Mouse (Mus musculus) heart, adult 8-10 months (tissue): ENCODE data around the gene Rdh8. TPM values are rescaled to one million over a fixed set of nuclear protein-coding genes. Genes with fewer than 3 reads are reported as not detected.

ENCODE experiments used
- DNase-seq: peaks from one replicate; pipeline ENCODE4 v3.0.0; 2022; ENCODE audit warnings: low spot score
- total RNA-seq, 4 experiments: library from RNA; stranded (reverse); gene quantifications; 2 replicates each; pipeline ENCODE4 v1.2.4; 2022

The Rdh8 gene
- total RNA-seq, 4 experiments from 2014 or later: not detected

GRCm38 (mm10) chr9:20837184-20837947 is 19.1 kb downstream of the Rdh8 start:
- no peak for DNase-seq

- no peak for DNase-seq
These were observed 20.6 kb downstream of the Rdh8 start for GRCm38 (mm10) chr9:20838931-20839330.

- DNase-seq: no peak
These were observed 23.9 kb downstream of the Rdh8 start for GRCm38 (mm10) chr9:20842211-20842610.

- DNase-seq: peak; percentile 23
These were observed 24.4 kb downstream of the Rdh8 start for GRCm38 (mm10) chr9:20842670-20843069.

GRCm38 (mm10) chr9:20850179-20850578 is 31.9 kb downstream of the Rdh8 start:
- no peak for DNase-seq

- DNase-seq: no peak
These were observed 38.8 kb downstream of the Rdh8 start for GRCm38 (mm10) chr9:20857131-20857530.

DNA sequence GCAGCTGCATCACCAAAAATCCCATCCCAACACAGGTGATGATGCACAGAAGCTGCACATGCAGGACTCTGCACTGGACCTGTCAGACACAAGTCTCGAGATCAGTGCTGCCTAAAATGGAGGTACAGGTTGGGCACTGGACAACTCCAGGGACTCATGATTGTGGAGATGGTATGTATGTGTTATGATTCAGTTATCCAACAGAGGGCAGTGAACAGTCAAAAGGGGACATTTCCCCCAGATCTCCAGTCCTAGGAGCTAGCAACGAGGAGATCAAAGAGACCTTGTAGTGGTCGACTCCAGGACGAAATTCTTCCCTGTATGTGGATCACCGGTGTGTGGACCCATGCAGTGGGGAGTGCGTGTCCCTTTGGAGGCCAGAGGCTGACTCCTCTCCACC is 41.6 kb downstream of the Rdh8 start:
- no peak for DNase-seq

DNA sequence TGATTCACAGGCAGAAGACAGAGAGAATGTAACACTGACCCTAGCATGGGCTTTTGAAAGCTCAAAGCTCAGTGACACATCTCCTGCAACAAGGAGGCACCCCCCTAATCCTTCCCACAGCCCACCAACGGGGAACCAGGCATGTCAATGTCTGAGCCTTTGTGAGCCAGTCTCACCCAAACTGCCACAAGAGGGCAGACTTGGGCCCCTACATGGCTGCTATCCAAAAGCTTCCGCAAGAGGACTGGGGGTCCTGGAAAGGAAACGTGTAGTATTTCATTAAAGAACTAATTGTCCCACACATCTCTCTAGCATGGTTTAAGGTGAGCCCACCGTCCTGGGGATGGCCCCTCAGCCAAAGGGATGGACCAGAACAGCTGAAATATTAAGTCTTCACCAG is 43.5 kb downstream of the Rdh8 start:
- DNase-seq: no peak

DNA sequence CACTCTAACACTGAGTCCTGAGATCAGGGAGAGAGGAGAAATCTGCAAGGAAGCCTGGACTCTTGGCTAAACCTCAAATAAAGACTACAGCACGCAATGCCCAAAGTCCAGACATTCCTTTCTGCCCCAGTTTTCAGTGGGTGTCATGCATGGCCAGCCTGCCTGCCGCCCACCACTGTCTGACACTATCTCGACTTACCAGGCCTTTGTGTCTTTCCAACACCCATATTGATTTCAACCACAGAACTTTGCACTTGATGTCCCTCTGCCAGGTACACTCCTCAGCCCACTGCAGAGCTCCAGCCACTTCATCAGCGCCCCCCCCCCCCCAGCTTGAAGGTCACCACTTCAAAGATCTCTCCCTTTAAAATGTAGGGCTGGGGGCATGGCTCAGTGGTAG is 43.9 kb downstream of the Rdh8 start:
- no peak for DNase-seq

DNA sequence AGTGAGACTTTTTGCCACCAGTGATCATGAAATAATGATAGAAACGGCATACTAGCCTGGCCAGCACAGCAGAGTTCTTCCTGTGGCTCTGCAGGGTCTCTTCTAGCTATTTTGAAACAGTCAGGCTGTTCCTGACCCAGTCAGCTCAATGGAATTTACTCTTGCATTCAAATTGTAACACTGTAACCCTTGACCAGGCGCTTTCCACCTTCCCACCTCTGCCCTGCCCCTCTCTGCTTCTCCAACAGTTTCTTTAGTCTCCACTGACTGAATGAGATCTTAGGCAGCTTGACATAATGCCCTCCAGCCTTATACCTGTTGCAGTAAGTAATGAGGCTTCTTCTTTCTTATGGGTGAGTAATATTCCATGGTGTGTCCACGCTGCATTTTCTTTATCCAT is 48.6 kb downstream of the Rdh8 start:
- DNase-seq: no peak

DNA sequence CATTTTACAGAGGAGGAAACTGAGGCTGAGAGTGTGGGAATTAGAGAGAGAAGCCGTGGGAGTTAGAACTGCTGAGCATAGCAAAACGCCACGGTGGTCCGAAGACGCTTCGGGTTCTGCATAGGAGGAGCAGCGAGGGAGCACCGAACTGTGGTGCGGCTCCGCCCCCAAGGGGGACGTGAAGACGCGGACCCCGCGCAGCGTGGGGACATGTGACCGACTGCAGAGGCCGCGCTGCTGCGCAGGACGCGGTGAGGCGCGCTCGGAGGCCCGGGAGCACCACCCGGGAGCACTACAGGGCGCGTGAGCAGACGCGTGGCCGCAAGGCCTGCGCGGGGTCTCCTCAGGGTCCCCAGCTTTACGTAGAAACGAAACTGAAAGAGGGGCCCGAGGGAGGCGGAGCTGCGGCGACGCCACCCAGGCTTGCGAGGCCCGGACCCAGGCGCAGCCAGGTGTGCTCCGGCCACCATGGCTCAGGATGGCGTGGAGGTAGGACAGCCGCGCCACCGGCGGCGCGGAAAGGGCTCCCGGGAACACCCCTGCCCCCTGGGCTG is 50.2 kb downstream of the Rdh8 start, which contains the start of gene A230050P20Rik:
A230050P20Rik (plus strand) TSS at position 195 of the 554 bp plus-strand sequence.
- DNase-seq: no peak

- DNase-seq: no peak
These were observed 50.9 kb downstream of the Rdh8 start for GRCm38 (mm10) chr9:20869246-20869645.

GRCm38 (mm10) chr9:20870211-20871173 is 52.2 kb downstream of the Rdh8 start:
- DNase-seq: no peak

DNA sequence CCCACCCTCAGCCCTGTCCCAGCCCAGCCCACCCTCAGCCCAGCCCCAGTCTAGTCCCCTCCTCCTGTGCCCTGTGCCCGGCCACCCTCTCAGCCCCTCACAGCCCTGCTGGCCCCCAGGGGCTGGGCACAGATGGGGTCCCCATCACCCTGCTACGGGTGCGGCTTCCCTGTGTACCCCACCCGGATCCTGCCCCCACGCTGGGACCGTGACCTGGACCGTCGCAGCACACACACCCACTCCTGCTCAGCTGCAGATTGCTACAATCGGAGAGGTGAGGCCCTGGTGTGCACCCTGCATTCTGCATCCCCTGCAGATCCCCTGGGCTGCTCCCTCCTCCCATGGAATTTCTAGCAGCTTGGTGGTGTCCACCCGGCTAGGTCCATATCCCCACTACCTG is 54.7 kb downstream of the Rdh8 start:
- no peak for DNase-seq

GRCm38 (mm10) chr9:20873521-20873920 is 55.2 kb downstream of the Rdh8 start:
- DNase-seq: no peak

GRCm38 (mm10) chr9:20875021-20875790 is 56.9 kb downstream of the Rdh8 start:
- DNase-seq: no peak

Other genes with a start within 250 kb of the Rdh8 start
- gene Zfp846, start 237.2 kb upstream of the Rdh8 start, total RNA-seq: 1 to 10 TPM; 3.2 to 5.7 (median 5.1) TPM
- 100 to 1,000 TPM; 229 to 288 (median 277) TPM for gene Ubl5, start 175.6 kb upstream of the Rdh8 start, total RNA-seq
- gene Fbxl12, start 173.7 kb upstream of the Rdh8 start, total RNA-seq: 10 to 100 TPM in 2 of 4 experiments, 1 to 10 TPM in 2; 8.2 to 11.4 (median 10.2) TPM
- 10 to 100 TPM; 18.2 to 20.3 (median 19.7) TPM for gene Pin1, start 166.4 kb upstream of the Rdh8 start, total RNA-seq
- gene Olfm2, start 72.2 kb upstream of the Rdh8 start, total RNA-seq: under 1 TPM in 3 of 4 experiments, not detected in 1; 0.16 to 0.22 (median 0.22) TPM
- gene Col5a3, start 3.4 kb upstream of the Rdh8 start, total RNA-seq: 10 to 100 TPM in 1 of 4 experiments, 1 to 10 TPM in 3; 5.6 to 10.2 (median 6.4) TPM
- 1 to 10 TPM; 3.4 to 6.0 (median 4.8) TPM for gene A230050P20Rik, start 50.1 kb downstream of the Rdh8 start, total RNA-seq
- 1 to 10 TPM; 3.7 to 5.7 (median 4.8) TPM for gene Angptl6, start 61.2 kb downstream of the Rdh8 start, total RNA-seq
- gene Ppan, start 69.7 kb downstream of the Rdh8 start, total RNA-seq: 1 to 10 TPM; 7.0 to 7.4 (median 7.1) TPM
- 100 to 1,000 TPM; 106 to 121 (median 110) TPM for gene Eif3g, start 80.1 kb downstream of the Rdh8 start, total RNA-seq
- gene Dnmt1, start 141.4 kb downstream of the Rdh8 start, total RNA-seq: 10 to 100 TPM; 10.8 to 14.5 (median 12.3) TPM
- gene S1pr2, start 158.3 kb downstream of the Rdh8 start, total RNA-seq: 1 to 10 TPM; 1.8 to 6.8 (median 4.6) TPM
- 100 to 1,000 TPM; 135 to 142 (median 136) TPM for gene Mrpl4, start 184.2 kb downstream of the Rdh8 start, total RNA-seq
- 10 to 100 TPM in 2 of 4 experiments, 1 to 10 TPM in 2; 7.5 to 11.3 (median 9.9) TPM for gene Icam1, start 197.5 kb downstream of the Rdh8 start, total RNA-seq
- 1 to 10 TPM in 1 of 4 experiments, under 1 TPM in 3; 0.27 to 1.9 (median 0.74) TPM for gene Icam4, start 210.9 kb downstream of the Rdh8 start, total RNA-seq
- gene Icam5, start 213.6 kb downstream of the Rdh8 start, total RNA-seq: under 1 TPM in 1 of 4 experiments, not detected in 3; 0.12 TPM
- gene Zglp1, start 248.6 kb downstream of the Rdh8 start, total RNA-seq: not detected